10 mouse cellular contexts compared by ENCODE assay signal in the genomic region with DNA sequence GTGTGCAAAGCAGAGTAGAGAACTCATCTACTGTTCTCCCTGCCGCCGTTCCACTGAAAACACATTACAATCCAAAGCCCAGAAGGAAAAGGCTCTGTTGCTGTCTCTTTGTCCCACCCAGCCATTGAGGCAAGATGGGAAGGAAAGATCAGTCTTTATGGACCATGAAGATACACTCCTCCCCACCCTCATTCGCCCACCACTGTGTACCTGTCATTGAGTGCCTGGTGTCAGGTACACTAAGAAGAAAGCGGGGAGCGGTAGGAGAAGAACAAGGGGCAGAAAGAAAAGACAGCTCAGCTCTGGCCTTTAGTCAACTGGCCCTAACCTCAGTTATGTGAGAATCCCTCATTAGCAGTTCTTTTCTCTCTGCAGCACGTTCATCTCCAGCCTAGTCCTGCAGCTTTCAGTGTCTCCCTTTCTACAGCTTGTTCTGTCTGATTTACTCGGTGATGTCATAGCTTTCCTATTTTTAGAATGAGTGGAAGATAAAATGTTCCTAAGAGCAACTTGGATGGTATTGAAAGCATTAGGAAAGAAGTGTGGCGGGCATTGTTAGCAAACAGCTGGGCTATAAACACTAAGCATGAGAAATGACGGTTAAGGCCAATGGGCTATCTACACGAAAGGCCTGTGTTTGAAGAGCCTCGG.
DNase-seq lines count a peak whose midpoint lies in the region; ATAC-seq lines count a peak whose summit lies in the region.
"Had no signal": no experiment of that assay in that cellular context is flagged by ENCODE, and none has a peak within 500 bp of the region (broad histone marks: within the 10 kb centered on the region; RNA-seq: fewer than 3 reads in every experiment).

No protein-coding gene starts in this region.

- no peak for DNase-seq in hindbrain, embryonic 10.5 days (ENCODE audit: low spot score)
- no peak for DNase-seq in hindbrain, embryonic 11.5 days (ENCODE audit: low spot score)
- DNase-seq in left cerebral cortex, postnatal 4 days: no peak
- DNase-seq in embryo, embryonic 10 days (ENCODE audit: low spot score): no peak
- no peak for DNase-seq in c-Kit-positive CD71-positive TER-119-positive erythroid progenitor cells, embryonic 14.5 days (ENCODE audit: low spot score)
- DNase-seq: thymus, postnatal 14 days had no signal

- H3K9ac ChIP-seq in hindbrain, embryonic 11.5 days (ENCODE audit: low read depth, low read length): no peak overlapping the region
- H3K9ac ChIP-seq in embryonic facial prominence, embryonic 12.5 days: no peak overlapping the region
- peak overlapping the region; percentile 39 for H3K9ac ChIP-seq in heart, embryonic 16.5 days (ENCODE audit: low read length)
- no peak overlapping the region for H3K9ac ChIP-seq in midbrain, embryonic 13.5 days (replicated peaks)
- H3K9ac ChIP-seq: liver, embryonic 15.5 days had no signal

- peak overlapping the region; percentile 76 for H3K27ac ChIP-seq in hindbrain, embryonic 10.5 days
- H3K27ac ChIP-seq in hindbrain, embryonic 11.5 days (ENCODE audit: low read depth, low read length): no peak overlapping the region
- peak overlapping the region; percentile 75; the same call in 1 of the 2 replicates for H3K27ac ChIP-seq in embryonic facial prominence, embryonic 12.5 days
- H3K27ac ChIP-seq in heart, embryonic 16.5 days (ENCODE audit: low read length): peak overlapping the region; percentile 82
- peak overlapping the region; percentile 48; the same call in 1 of the 2 replicates for H3K27ac ChIP-seq in midbrain, embryonic 13.5 days
- H3K27ac ChIP-seq: liver, embryonic 15.5 days had no signal

- no peak overlapping the region for H3K4me3 ChIP-seq in hindbrain, embryonic 10.5 days
- no peak overlapping the region for H3K4me3 ChIP-seq in hindbrain, embryonic 11.5 days (ENCODE audit: low read depth, low read length)
- H3K4me3 ChIP-seq in embryonic facial prominence, embryonic 12.5 days: no peak overlapping the region
- no peak overlapping the region for H3K4me3 ChIP-seq in heart, embryonic 16.5 days (ENCODE audit: low read length)
- H3K4me3 ChIP-seq in midbrain, embryonic 13.5 days (replicated peaks): no peak overlapping the region
- H3K4me3 ChIP-seq: liver, embryonic 15.5 days had no signal

- peaks cover 51% of the 10 kb centered on the region for H3K4me1 ChIP-seq in hindbrain, embryonic 10.5 days (replicated peaks)
- peaks cover 3% of the 10 kb centered on the region; the same call in 1 of the 2 replicates for H3K4me1 ChIP-seq in hindbrain, embryonic 11.5 days (replicated peaks; ENCODE audit: control insufficient read depth, insufficient read depth, low read length)
- peaks cover 60% of the 10 kb centered on the region for H3K4me1 ChIP-seq in embryonic facial prominence, embryonic 12.5 days
- H3K4me1 ChIP-seq in heart, embryonic 16.5 days (ENCODE audit: control insufficient read depth, insufficient read depth, low read length): peaks cover 37% of the 10 kb centered on the region
- peaks cover 18% of the 10 kb centered on the region for H3K4me1 ChIP-seq in midbrain, embryonic 13.5 days (replicated peaks)

- ATAC-seq in hindbrain, embryonic 11.5 days (ENCODE audit: low FRiP score): no peak
- ATAC-seq in embryonic facial prominence, embryonic 12.5 days (ENCODE audit: insufficient number of reproducible peaks, insufficient read depth, low FRiP score, low TSS enrichment): no peak
- peak; percentile 53; the same call in 1 of the 2 replicates for ATAC-seq in heart, embryonic 16.5 days (replicated peaks; ENCODE audit: extremely low read depth, insufficient read depth, low FRiP score)
- ATAC-seq in midbrain, embryonic 13.5 days: no peak

- 84% methylated on average over 11 of the region's 11 CpGs for WGBS in hindbrain, embryonic 10.5 days
- 79% methylated on average over 11 of the region's 11 CpGs for WGBS in hindbrain, embryonic 11.5 days
- 80% methylated on average over 11 of the region's 11 CpGs for WGBS in embryonic facial prominence, embryonic 12.5 days
- WGBS in heart, embryonic 16.5 days: 41% methylated on average over 11 of the region's 11 CpGs
- whole genome bisulfite sequencing in midbrain, embryonic 13.5 days: 82% methylated on average over 11 of the region's 11 CpGs

- H3K9me3 ChIP-seq in hindbrain, embryonic 10.5 days: no peaks in the 10 kb centered on the region
- H3K9me3 ChIP-seq in hindbrain, embryonic 11.5 days (ENCODE audit: control insufficient read depth, low read length): no peaks in the 10 kb centered on the region
- no peaks in the 10 kb centered on the region for H3K9me3 ChIP-seq in embryonic facial prominence, embryonic 12.5 days
- H3K9me3 ChIP-seq in heart, embryonic 16.5 days (replicated peaks; ENCODE audit: control insufficient read depth, low read length): no peaks in the 10 kb centered on the region
- H3K9me3 ChIP-seq in midbrain, embryonic 13.5 days: no peaks in the 10 kb centered on the region
- H3K9me3 ChIP-seq: liver, embryonic 15.5 days had no signal

- no peaks in the 10 kb centered on the region for H3K27me3 ChIP-seq in hindbrain, embryonic 10.5 days (ENCODE audit: insufficient read depth, poor library complexity, severe bottlenecking)
- H3K27me3 ChIP-seq in hindbrain, embryonic 11.5 days (ENCODE audit: control insufficient read depth, insufficient read depth, low read length): no peaks in the 10 kb centered on the region
- H3K27me3 ChIP-seq in embryonic facial prominence, embryonic 12.5 days: no peaks in the 10 kb centered on the region
- no peaks in the 10 kb centered on the region for H3K27me3 ChIP-seq in heart, embryonic 16.5 days (ENCODE audit: control insufficient read depth, insufficient read depth, low read length)
- H3K27me3 ChIP-seq in midbrain, embryonic 13.5 days: no peaks in the 10 kb centered on the region
- H3K27me3 ChIP-seq: liver, embryonic 15.5 days had no signal

- no peaks in the 10 kb centered on the region for H3K36me3 ChIP-seq in hindbrain, embryonic 10.5 days
- H3K36me3 ChIP-seq in hindbrain, embryonic 11.5 days (ENCODE audit: control insufficient read depth, insufficient read depth, low read length): no peaks in the 10 kb centered on the region
- H3K36me3 ChIP-seq in embryonic facial prominence, embryonic 12.5 days: no peaks in the 10 kb centered on the region
- H3K36me3 ChIP-seq in heart, embryonic 16.5 days (ENCODE audit: control insufficient read depth, insufficient read depth): no peaks in the 10 kb centered on the region
- H3K36me3 ChIP-seq in midbrain, embryonic 13.5 days: no peaks in the 10 kb centered on the region
- H3K36me3 ChIP-seq: liver, embryonic 15.5 days had no signal

- no peak overlapping the region for H3K4me2 ChIP-seq in hindbrain, embryonic 11.5 days (replicated peaks; ENCODE audit: low read depth, low read length)
- H3K4me2 ChIP-seq in embryonic facial prominence, embryonic 12.5 days (replicated peaks): no peak overlapping the region
- no peak overlapping the region for H3K4me2 ChIP-seq in heart, embryonic 16.5 days (ENCODE audit: low read depth, low read length)
- no peak overlapping the region for H3K4me2 ChIP-seq in midbrain, embryonic 13.5 days (replicated peaks)
- H3K4me2 ChIP-seq: liver, embryonic 15.5 days had no signal

- intact Hi-C loops in left cerebral cortex, postnatal 4 days (cut with DNase I): no loop called here
